Mouse (Mus musculus): ENCODE measurements around the gene Sirt7. TPM values are rescaled to one million over a fixed set of nuclear protein-coding genes. Genes with fewer than 3 reads are reported as not detected.

Gene Sirt7
- 199 TPM for polyA plus RNA-seq (2017; shearing (Covaris generic))

GRCm38 (mm10) chr11:120625152-120625775, at the start of gene Sirt7:
Sirt7 (minus strand) TSS chr11:120625240.

GRCm38 (mm10) chr11:120672687-120673593, 47.9 kb upstream of the Sirt7 start, which contains the start of gene Aspscr1:
Aspscr1 (plus strand) TSS chr11:120672973.

GRCm38 (mm10) chr11:120661076-120661460, 36.0 kb upstream of the Sirt7 start, which contains the start of gene Notum:
Notum (minus strand) TSS chr11:120661175.

GRCm38 (mm10) chr11:120648001-120648476, 23.0 kb upstream of the Sirt7 start, which contains the start of gene Myadml2:
Myadml2 (minus strand) TSS chr11:120648158.

GRCm38 (mm10) chr11:120643601-120643987, 18.6 kb upstream of the Sirt7 start, which contains the start of gene Pycr1:
Pycr1 (minus strand) TSS chr11:120643769.

GRCm38 (mm10) chr11:120633520-120634343, 8.7 kb upstream of the Sirt7 start, which contains the start of gene Mafg:
Mafg (minus strand) TSS chr11:120633600.

GRCm38 (mm10) chr11:120617519-120618112, 7.4 kb downstream of the Sirt7 start, which contains the start of gene Pcyt2:
Pcyt2 (minus strand) TSS chr11:120617936.

GRCm38 (mm10) chr11:120608241-120609034, 16.6 kb downstream of the Sirt7 start, which contains the start of gene Npb:
Npb (plus strand) TSS chr11:120608477.

GRCm38 (mm10) chr11:120598283-120598989, 26.6 kb downstream of the Sirt7 start, which contains the start of the genes Alyref and Anapc11:
Alyref (minus strand) TSS chr11:120598365.
Anapc11 (plus strand) TSS chr11:120598421.

GRCm38 (mm10) chr11:120581490-120582267, 43.4 kb downstream of the Sirt7 start, which contains the start of gene Arhgdia:
Arhgdia (minus strand) TSS chr11:120581624.

GRCm38 (mm10) chr11:120572752-120573584, 52.1 kb downstream of the Sirt7 start, which contains the start of gene P4hb:
P4hb (minus strand) TSS chr11:120573253.

Other genes with a start within 250 kb of the Sirt7 start
- 28.3 TPM for gene Faap100, start 246.5 kb downstream of the Sirt7 start, polyA plus RNA-seq (2017; shearing (Covaris generic))
- gene Nploc4, start 187.5 kb downstream of the Sirt7 start, polyA plus RNA-seq (2017; shearing (Covaris generic)): 10.3 TPM
- not detected for gene Tspan10, start 182.6 kb downstream of the Sirt7 start, polyA plus RNA-seq (2017; shearing (Covaris generic))
- gene Pde6g, start 171.7 kb downstream of the Sirt7 start, polyA plus RNA-seq (2017; shearing (Covaris generic)): 0.45 TPM
- 11.6 TPM for gene Oxld1, start 167.2 kb downstream of the Sirt7 start, polyA plus RNA-seq (2017; shearing (Covaris generic))
- 51.9 TPM for gene Ccdc137, start 167.1 kb downstream of the Sirt7 start, polyA plus RNA-seq (2017; shearing (Covaris generic))
- gene Arl16, start 157.6 kb downstream of the Sirt7 start, polyA plus RNA-seq (2017; shearing (Covaris generic)): 36.2 TPM
- gene Mrpl12, start 140.6 kb downstream of the Sirt7 start, polyA plus RNA-seq (2017; shearing (Covaris generic)): 82.5 TPM
- gene Slc25a10, start 133.4 kb downstream of the Sirt7 start, polyA plus RNA-seq (2017; shearing (Covaris generic)): 8.4 TPM
- not detected for gene Gcgr, start 94.5 kb downstream of the Sirt7 start, polyA plus RNA-seq (2017; shearing (Covaris generic))
- gene Mcrip1, start 75.5 kb downstream of the Sirt7 start, polyA plus RNA-seq (2017; shearing (Covaris generic)): 101 TPM
- not detected for gene Ppp1r27, start 74.1 kb downstream of the Sirt7 start, polyA plus RNA-seq (2017; shearing (Covaris generic))
- gene P4hb, start 52.0 kb downstream of the Sirt7 start, polyA plus RNA-seq (2017; shearing (Covaris generic)): 240 TPM
- gene Arhgdia, start 43.6 kb downstream of the Sirt7 start, polyA plus RNA-seq (2017; shearing (Covaris generic)): 868 TPM
- gene Alyref, start 26.9 kb downstream of the Sirt7 start, polyA plus RNA-seq (2017; shearing (Covaris generic)): 6.0 TPM
- 135 TPM for gene Anapc11, start 26.8 kb downstream of the Sirt7 start, polyA plus RNA-seq (2017; shearing (Covaris generic))
- 0.55 TPM for gene Npb, start 16.8 kb downstream of the Sirt7 start, polyA plus RNA-seq (2017; shearing (Covaris generic))
- 156 TPM for gene Pcyt2, start 7.3 kb downstream of the Sirt7 start, polyA plus RNA-seq (2017; shearing (Covaris generic))
- gene Mafg, start 8.4 kb upstream of the Sirt7 start, polyA plus RNA-seq (2017; shearing (Covaris generic)): 11.0 TPM
- gene Pycr1, start 18.5 kb upstream of the Sirt7 start, polyA plus RNA-seq (2017; shearing (Covaris generic)): 0.64 TPM
- not detected for gene Myadml2, start 22.9 kb upstream of the Sirt7 start, polyA plus RNA-seq (2017; shearing (Covaris generic))
- gene Notum, start 35.9 kb upstream of the Sirt7 start, polyA plus RNA-seq (2017; shearing (Covaris generic)): not detected
- gene Aspscr1, start 47.7 kb upstream of the Sirt7 start, polyA plus RNA-seq (2017; shearing (Covaris generic)): 132 TPM
- 117 TPM for gene Cenpx, start 88.5 kb upstream of the Sirt7 start, polyA plus RNA-seq (2017; shearing (Covaris generic))
- gene Lrrc45, start 88.7 kb upstream of the Sirt7 start, polyA plus RNA-seq (2017; shearing (Covaris generic)): 70.9 TPM
- not detected for gene Rac3, start 96.2 kb upstream of the Sirt7 start, polyA plus RNA-seq (2017; shearing (Covaris generic))
- 19.4 TPM for gene Dcxr, start 102.0 kb upstream of the Sirt7 start, polyA plus RNA-seq (2017; shearing (Covaris generic))
- not detected for gene Cbr2, start 106.9 kb upstream of the Sirt7 start, polyA plus RNA-seq (2017; shearing (Covaris generic))
- 1.3 TPM for gene Hmga1b, start 137.6 kb upstream of the Sirt7 start, polyA plus RNA-seq (2017; shearing (Covaris generic))
- gene Rfng, start 159.0 kb upstream of the Sirt7 start, polyA plus RNA-seq (2017; shearing (Covaris generic)): 2.7 TPM
- gene Gps1, start 159.0 kb upstream of the Sirt7 start, polyA plus RNA-seq (2017; shearing (Covaris generic)): 152 TPM
- 70.6 TPM for gene Dus1l, start 171.2 kb upstream of the Sirt7 start, polyA plus RNA-seq (2017; shearing (Covaris generic))
- 68.8 TPM for gene Fasn, start 199.3 kb upstream of the Sirt7 start, polyA plus RNA-seq (2017; shearing (Covaris generic))

Measured in activated CD4-positive, CD25-positive, alpha-beta regulatory T cell, adult 9 weeks (primary cell).